Mouse (Mus musculus) E14TG2a.4 (cell line): Measurements from ENCODE around the gene Slc25a33.
"Not testable (repeated sequence)": the region's sequence is repeated elsewhere in the genome, so short reads cannot be mapped to it uniquely, and the experiment has no call there.

Experiments used
- H3K27me3 ChIP-seq: 2 replicates; pipeline ENCODE4 v1.6.1; 2014; ENCODE audit warnings: low read length, control low read depth; ENCODE audit not compliant: insufficient read depth
- H3K36me3 ChIP-seq: 2 replicates; pipeline ENCODE4 v1.6.1; 2014; ENCODE audit warnings: low read length, control low read depth; ENCODE audit not compliant: insufficient read depth
- H3K4me1 ChIP-seq: replicated peaks from 2 replicates; pipeline ENCODE4 v1.6.1; 2014; ENCODE audit warnings: low read depth, low read length, control low read depth
- H3K4me3 ChIP-seq: replicated peaks from 2 replicates; pipeline ENCODE4 v1.5.1; 2014; ENCODE audit warnings: mild to moderate bottlenecking, low read length
- H3K9me3 ChIP-seq: 2 replicates; pipeline ENCODE4 v1.6.1; 2014; ENCODE audit warnings: low read length, control low read depth
- CTCF ChIP-seq: conservative IDR thresholded peaks from 2 replicates; pipeline ENCODE4 v1.5.1; 2014; ENCODE audit warnings: low read length
- NANOG ChIP-seq: IDR thresholded peaks from 2 replicates; pipeline ENCODE4 v1.6.1; 2014; ENCODE audit warnings: borderline replicate concordance, low read length, mixed read lengths
- POU5F1 ChIP-seq: IDR thresholded peaks from 2 replicates; pipeline ENCODE4 v1.6.1; 2014; ENCODE audit warnings: low read length, borderline replicate concordance

Slc25a33 gene

GRCm38 (mm10) chr4:149752836-149753235 is 21.2 kb downstream of the Slc25a33 start:
- Histone ChIP-seq H3K4me1 (peaks cover 69% of the 10 kb centered on the region), H3K9me3 (no peaks in the 10 kb centered on the region), H3K4me3 (0 out of 2 replicates have a peak overlapping the region, but pooled peaks have one; percentile 52), H3K36me3 (peaks cover 64% of the 10 kb centered on the region), H3K27me3 (no peaks in the 10 kb centered on the region)
- TF ChIP-seq NANOG (no peak), POU5F1 (no peak), CTCF (no peak)

- TF ChIP-seq CTCF: peak; percentile 77
- TF ChIP-seq NANOG: no peak
- TF ChIP-seq POU5F1: peak; percentile 81; the same call in 1 of the 2 replicates
- Histone ChIP-seq H3K36me3 (peaks cover 58% of the 10 kb centered on the region), H3K4me1 (peaks cover 69% of the 10 kb centered on the region), H3K4me3 (peak overlapping the region; percentile 52), H3K27me3 (no peaks in the 10 kb centered on the region), H3K9me3 (no peaks in the 10 kb centered on the region)
Observed at GRCm38 (mm10) chr4:149752124-149752799, 21.8 kb downstream of the Slc25a33 start.

- peaks cover 66% of the 10 kb centered on the region for H3K4me1 ChIP-seq
- H3K27me3 ChIP-seq: no peaks in the 10 kb centered on the region
- no peak overlapping the region for H3K4me3 ChIP-seq
- peaks cover 54% of the 10 kb centered on the region for H3K36me3 ChIP-seq
- no peak for TF ChIP-seq NANOG
- no peak for TF ChIP-seq CTCF
- no peak for TF ChIP-seq POU5F1
- H3K9me3 ChIP-seq: no peaks in the 10 kb centered on the region
Observed at GRCm38 (mm10) chr4:149750671-149751070, 23.4 kb downstream of the Slc25a33 start.

GRCm38 (mm10) chr4:149749663-149750015 is 24.4 kb downstream of the Slc25a33 start:
- H3K27me3 ChIP-seq: not testable (repeated sequence)
- H3K4me1 ChIP-seq: peaks cover 74% of the 10 kb centered on the region

DNA sequence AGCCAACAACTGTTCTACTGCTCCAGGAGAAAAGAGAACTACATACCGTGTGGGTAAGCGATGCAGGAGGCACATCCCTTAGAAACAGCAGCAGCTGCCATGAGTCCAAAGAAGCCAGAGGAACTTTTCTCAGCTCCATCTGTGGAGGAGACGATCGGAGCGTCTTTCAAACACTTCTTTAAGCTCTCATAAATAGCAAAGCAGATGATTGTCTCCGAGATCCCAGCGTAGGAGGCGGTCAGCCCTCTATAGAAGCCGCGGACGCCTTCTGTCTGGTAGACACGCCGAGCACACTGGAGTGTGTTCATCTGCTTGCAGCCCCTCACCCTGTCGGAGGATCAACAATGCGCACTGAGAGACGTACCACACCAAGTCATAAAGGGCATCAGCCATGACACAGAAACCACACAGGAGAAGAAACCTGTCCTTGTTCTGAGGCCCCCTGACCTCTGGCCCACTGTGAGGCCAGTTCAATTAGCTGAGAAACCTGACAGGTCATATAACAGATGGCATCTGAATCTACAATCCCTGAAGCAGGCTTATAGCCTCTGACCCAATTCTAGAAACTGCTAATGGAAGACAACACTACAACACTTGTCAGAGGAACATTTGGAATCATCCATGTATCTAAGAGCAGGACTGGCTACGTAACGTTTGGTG is 24.9 kb downstream of the Slc25a33 start:
- H3K9me3 ChIP-seq: no peaks in the 10 kb centered on the region
- H3K27me3 ChIP-seq: no peaks in the 10 kb centered on the region
- H3K4me3 ChIP-seq: peak overlapping the region; percentile 29; the same call in 1 of the 2 replicates
- H3K4me1 ChIP-seq: peaks cover 74% of the 10 kb centered on the region
- no peak for TF ChIP-seq NANOG
- peaks cover 56% of the 10 kb centered on the region for H3K36me3 ChIP-seq

More at GRCm38 (mm10) chr4:149749663-149750015, 24.4 kb downstream of the Slc25a33 start:
- not testable (repeated sequence) for H3K9me3 ChIP-seq, H3K4me3 ChIP-seq
- peaks cover 58% of the 10 kb centered on the region for H3K36me3 ChIP-seq

GRCm38 (mm10) chr4:149744119-149744518 is 30.0 kb downstream of the Slc25a33 start:
- Histone ChIP-seq H3K4me1 (peaks cover 64% of the 10 kb centered on the region), H3K4me3 (no peak overlapping the region), H3K36me3 (peaks cover 50% of the 10 kb centered on the region), H3K27me3 (no peaks in the 10 kb centered on the region), H3K9me3 (no peaks in the 10 kb centered on the region)
- TF ChIP-seq CTCF (no peak), POU5F1 (no peak), NANOG (no peak)

DNA sequence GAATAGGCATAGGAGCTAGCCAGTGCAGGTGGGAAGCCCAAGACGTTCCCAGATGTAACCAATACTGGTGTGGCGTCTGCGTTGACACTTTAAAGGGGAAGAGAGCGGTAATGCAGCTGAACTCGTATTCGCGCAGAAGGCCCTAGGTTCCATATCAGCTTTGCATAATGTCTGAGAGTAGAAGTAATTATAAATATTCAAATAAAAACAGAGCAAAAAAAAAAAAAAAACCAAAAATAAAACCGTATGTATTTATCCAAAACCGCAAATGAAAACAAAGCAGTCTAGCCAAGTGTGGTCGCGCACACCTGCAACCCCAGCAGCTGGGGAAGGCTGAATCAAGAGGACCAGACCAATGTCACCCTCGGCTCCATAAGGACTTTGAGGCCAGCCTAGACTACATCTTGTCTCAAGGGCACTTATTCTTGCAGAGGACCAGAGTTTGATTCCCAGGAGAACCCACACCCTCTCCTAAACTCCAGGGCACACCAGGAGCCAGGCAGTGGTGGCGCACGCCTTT is 32.0 kb downstream of the Slc25a33 start:
- Histone ChIP-seq H3K4me3 (no peak overlapping the region), H3K27me3 (no peaks in the 10 kb centered on the region), H3K4me1 (peaks cover 68% of the 10 kb centered on the region), H3K36me3 (peaks cover 42% of the 10 kb centered on the region), H3K9me3 (no peaks in the 10 kb centered on the region)
- no peak for TF ChIP-seq CTCF
- no peak for TF ChIP-seq NANOG
- TF ChIP-seq POU5F1: no peak

GRCm38 (mm10) chr4:149740301-149740700 is 33.8 kb downstream of the Slc25a33 start:
- no peaks in the 10 kb centered on the region for H3K9me3 ChIP-seq
- peaks cover 79% of the 10 kb centered on the region for H3K4me1 ChIP-seq
- TF ChIP-seq NANOG (no peak), POU5F1 (no peak), CTCF (no peak)
- peaks cover 46% of the 10 kb centered on the region for H3K36me3 ChIP-seq
- H3K27me3 ChIP-seq: no peaks in the 10 kb centered on the region
- no peak overlapping the region for H3K4me3 ChIP-seq

DNA sequence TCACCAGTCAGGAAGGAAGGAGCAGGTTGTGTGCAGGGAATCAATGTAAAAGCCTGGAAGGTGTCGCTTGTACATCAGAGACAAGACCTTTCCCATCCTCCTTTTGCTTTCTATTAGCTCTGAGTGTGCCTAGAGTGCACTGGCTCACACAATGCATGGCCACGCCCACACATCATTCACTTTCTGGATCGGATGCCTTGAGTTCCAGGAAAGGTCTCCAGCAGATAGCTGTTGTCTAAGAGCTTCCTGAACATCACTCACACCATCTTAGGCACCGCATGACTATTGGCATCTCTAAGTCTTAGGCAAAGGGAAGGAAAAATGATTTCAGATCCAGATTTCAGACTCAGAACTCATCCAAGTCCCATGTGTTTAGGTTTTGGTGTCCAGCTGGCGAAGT is 34.6 kb downstream of the Slc25a33 start:
- TF ChIP-seq NANOG: no peak; the same call in 1 of the 2 replicates
- no peak for TF ChIP-seq CTCF
- no peak for TF ChIP-seq POU5F1
- Histone ChIP-seq H3K36me3 (peaks cover 46% of the 10 kb centered on the region), H3K27me3 (no peaks in the 10 kb centered on the region), H3K9me3 (no peaks in the 10 kb centered on the region), H3K4me3 (no peak overlapping the region), H3K4me1 (peaks cover 79% of the 10 kb centered on the region)
